Mouse (Mus musculus) brain, embryonic 14.5 days (tissue): Measurements from ENCODE around the gene Pusl1.

Experiments used
- CTCF ChIP-seq: fragments of 200-500 bp; IDR thresholded peaks from 2 replicates; pipeline ENCODE4 v1.5.1; 2012; ENCODE audit warnings: inconsistent platforms, mild to moderate bottlenecking, moderate library complexity, borderline replicate concordance; ENCODE audit not compliant: insufficient read depth, insufficient read length; ENCODE audit errors: extremely low read depth
- POLR2A ChIP-seq: fragments of 200-500 bp; IDR thresholded peaks from 2 replicates; pipeline ENCODE4 v1.6.1; 2012; ENCODE audit warnings: mild to moderate bottlenecking, inconsistent platforms, borderline replicate concordance; ENCODE audit not compliant: poor library complexity, insufficient read depth, insufficient read length, severe bottlenecking; ENCODE audit errors: extremely low read depth

GRCm38 (mm10) chr4:155888181-155888580, 3.4 kb downstream of the Pusl1 start:
- TF ChIP-seq CTCF (no peak), POLR2A (no peak)
